18 mouse cellular contexts compared by ENCODE assay signal in genomic region chr19:30016156-30016555, GRCm38 (mm10). TPM values are rescaled to one million over a fixed set of nuclear protein-coding genes. Genes with fewer than 3 reads are reported as not detected.
"Had no signal": no experiment of that assay in that cellular context is flagged by ENCODE, and none has a peak within 500 bp of the region (broad histone marks: within the 10 kb centered on the region; RNA-seq: fewer than 3 reads in every experiment).

No protein-coding gene starts in this region.

- DNase-seq: lung, adult 18-20 months; right cerebral cortex, postnatal 4 days; spleen, adult 18-20 months; thymus, adult 18-20 months; thymus, postnatal 14 days had no signal

- H3K9ac ChIP-seq: midbrain, embryonic 12.5 days; neural tube, embryonic 13.5 days had no signal

- H3K36me3 ChIP-seq: limb, embryonic 10.5 days; midbrain, embryonic 12.5 days; neural tube, embryonic 13.5 days had no signal

- H3K4me3 ChIP-seq: left cerebral cortex, adult 2 months; limb, embryonic 10.5 days; midbrain, embryonic 12.5 days; neural tube, embryonic 13.5 days had no signal

- ATAC-seq: inflammation-experienced regulatory T-cells, adult 6 months; intestine, postnatal 0 days; midbrain, embryonic 16.5 days had no signal

- H3K4me1 ChIP-seq: limb, embryonic 10.5 days; neural tube, embryonic 13.5 days had no signal

- H3K9me3 ChIP-seq: limb, embryonic 10.5 days; midbrain, embryonic 12.5 days; neural tube, embryonic 13.5 days had no signal

- H3K27ac ChIP-seq: left cerebral cortex, adult 2 months; limb, embryonic 10.5 days; midbrain, embryonic 12.5 days; neural tube, embryonic 13.5 days had no signal

- H3K4me2 ChIP-seq: midbrain, embryonic 12.5 days; neural tube, embryonic 13.5 days had no signal

- H3K27me3 ChIP-seq: midbrain, embryonic 12.5 days; neural tube, embryonic 13.5 days had no signal

RNA-seq across cellular contexts. Expression of gene Trpd52l3, which starts 12.6 kb away (rescaled TPM):
- total RNA-seq: layer of hippocampus, postnatal 25 days; left cerebral cortex, adult 2 months; left cerebral cortex, postnatal 14 days; megakaryocyte-erythroid progenitor cell, adult 5-6 weeks had no signal
- polyA plus RNA-seq: inflammation-experienced regulatory T-cells, adult 6 months; intestine, postnatal 0 days; limb, embryonic 10.5 days; limb, embryonic 14.5 days; lung, embryonic 16.5 days; midbrain, embryonic 12.5 days; midbrain, embryonic 16.5 days; neural tube, embryonic 13.5 days; stomach, embryonic 14.5 days had no signal
